Mouse (Mus musculus): ENCODE measurements around the gene Efl1. TPM values are rescaled to one million over a fixed set of nuclear protein-coding genes. Genes with fewer than 3 reads are reported as not detected.

The Efl1 gene
- total and polyA plus RNA-seq, 2 experiments from 2014 or later: 14.1 to 20.6 TPM

DNA sequence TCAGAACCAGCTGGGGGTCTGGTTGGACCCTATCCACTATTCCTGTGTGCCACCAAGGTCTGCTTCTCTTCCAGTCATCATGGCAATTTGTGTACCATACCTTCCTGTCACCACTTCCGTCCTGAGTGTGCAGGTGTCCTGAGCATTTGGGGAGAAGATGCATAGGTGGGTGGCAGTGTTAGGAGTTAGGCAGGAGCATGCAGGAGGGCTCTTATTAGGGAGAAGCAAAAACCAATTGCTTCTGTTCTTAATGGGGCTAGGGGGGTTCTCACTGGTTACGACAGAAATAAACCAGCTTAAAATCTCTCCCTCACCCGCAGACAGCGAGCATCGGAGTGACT is 162.4 kb downstream of the Efl1 start:
- WGBS: 24% methylated on average over 5 of the region's 5 CpGs
- no peak for ATAC-seq
- Histone ChIP-seq H3K9me3 (ENCODE audit: low read length) (no peaks in the 10 kb centered on the region), H3K36me3 (ENCODE audit: insufficient read depth, low read length) (no peaks in the 10 kb centered on the region), H3K4me3 (ENCODE audit: low read length) (peak overlapping the region; percentile 8; the same call in 1 of the 2 replicates), H3K4me2 (ENCODE audit: low read depth, low read length) (peak overlapping the region; percentile 47), H3K27ac (no peak overlapping the region), H3K4me1 (ENCODE audit: insufficient read depth, low read length) (peaks cover 7% of the 10 kb centered on the region), H3K9ac (replicated peaks; ENCODE audit: low read length) (no peak overlapping the region), H3K27me3 (ENCODE audit: insufficient read depth, low read length) (no peaks in the 10 kb centered on the region)
- no peak for DNase-seq (ENCODE audit: low spot score)
- TF ChIP-seq CTCF (IDR thresholded peaks at IDR 0.05; ENCODE audit: low read depth): no peak

- TF ChIP-seq CTCF (IDR thresholded peaks at IDR 0.05; ENCODE audit: low read depth): no peak
- Histone ChIP-seq H3K9me3 (ENCODE audit: low read length) (no peaks in the 10 kb centered on the region), H3K4me1 (ENCODE audit: insufficient read depth, low read length) (peaks cover 7% of the 10 kb centered on the region), H3K27me3 (ENCODE audit: insufficient read depth, low read length) (no peaks in the 10 kb centered on the region), H3K4me3 (ENCODE audit: low read length) (peak overlapping the region; percentile 8; the same call in 1 of the 2 replicates), H3K4me2 (ENCODE audit: low read depth, low read length) (peak overlapping the region; percentile 47), H3K36me3 (ENCODE audit: insufficient read depth, low read length) (no peaks in the 10 kb centered on the region), H3K9ac (replicated peaks; ENCODE audit: low read length) (no peak overlapping the region), H3K27ac (no peak overlapping the region)
- ATAC-seq (peak; percentile 65), DNase-seq (ENCODE audit: low spot score) (peak; percentile 33)
- 13% methylated on average over 19 of the region's 19 CpGs for WGBS
These were observed 162.9 kb downstream of the Efl1 start for GRCm38 (mm10) chr7:82811140-82811851.

- ATAC-seq (no peak), DNase-seq (ENCODE audit: low spot score) (no peak)
- Histone ChIP-seq H3K4me3 (ENCODE audit: low read length) (no peak overlapping the region), H3K4me2 (ENCODE audit: low read depth, low read length) (no peak overlapping the region), H3K27me3 (ENCODE audit: insufficient read depth, low read length) (no peaks in the 10 kb centered on the region), H3K9ac (replicated peaks; ENCODE audit: low read length) (no peak overlapping the region), H3K9me3 (ENCODE audit: low read length) (no peaks in the 10 kb centered on the region), H3K27ac (no peak overlapping the region), H3K4me1 (ENCODE audit: insufficient read depth, low read length) (peaks cover 7% of the 10 kb centered on the region), H3K36me3 (ENCODE audit: insufficient read depth, low read length) (no peaks in the 10 kb centered on the region)
- 82% methylated on average over 19 of the region's 19 CpGs for WGBS
- TF ChIP-seq CTCF (IDR thresholded peaks at IDR 0.05; ENCODE audit: low read depth): no peak
These were observed 164.1 kb downstream of the Efl1 start for GRCm38 (mm10) chr7:82812186-82813155.

GRCm38 (mm10) chr7:82819541-82819940 is 171.1 kb downstream of the Efl1 start:
- no peak overlapping the region for H3K9ac ChIP-seq (replicated peaks; ENCODE audit: low read length)
- H3K4me2 ChIP-seq (ENCODE audit: low read depth, low read length): no peak overlapping the region
- H3K36me3 ChIP-seq (ENCODE audit: insufficient read depth, low read length): no peaks in the 10 kb centered on the region
- H3K9me3 ChIP-seq (ENCODE audit: low read length): no peaks in the 10 kb centered on the region
- no peaks in the 10 kb centered on the region for H3K4me1 ChIP-seq (ENCODE audit: insufficient read depth, low read length)
- no peak for ATAC-seq
- H3K27me3 ChIP-seq (ENCODE audit: insufficient read depth, low read length): no peaks in the 10 kb centered on the region
- no peak for DNase-seq (ENCODE audit: low spot score)
- no peak for TF ChIP-seq CTCF (IDR thresholded peaks at IDR 0.05; ENCODE audit: low read depth)
- no peak overlapping the region for H3K27ac ChIP-seq
- WGBS: 81% methylated on average over 7 of the region's 7 CpGs
- no peak overlapping the region for H3K4me3 ChIP-seq (ENCODE audit: low read length)

GRCm38 (mm10) chr7:82820661-82821060 is 172.2 kb downstream of the Efl1 start:
- Histone ChIP-seq H3K27ac (no peak overlapping the region), H3K9me3 (ENCODE audit: low read length) (no peaks in the 10 kb centered on the region), H3K36me3 (ENCODE audit: insufficient read depth, low read length) (no peaks in the 10 kb centered on the region), H3K27me3 (ENCODE audit: insufficient read depth, low read length) (no peaks in the 10 kb centered on the region), H3K4me3 (ENCODE audit: low read length) (no peak overlapping the region), H3K9ac (replicated peaks; ENCODE audit: low read length) (no peak overlapping the region), H3K4me1 (ENCODE audit: insufficient read depth, low read length) (no peaks in the 10 kb centered on the region), H3K4me2 (ENCODE audit: low read depth, low read length) (no peak overlapping the region)
- TF ChIP-seq CTCF (IDR thresholded peaks at IDR 0.05; ENCODE audit: low read depth): no peak
- no peak for DNase-seq (ENCODE audit: low spot score)
- no peak for ATAC-seq
- 68% methylated on average over 4 of the region's 4 CpGs for WGBS

DNA sequence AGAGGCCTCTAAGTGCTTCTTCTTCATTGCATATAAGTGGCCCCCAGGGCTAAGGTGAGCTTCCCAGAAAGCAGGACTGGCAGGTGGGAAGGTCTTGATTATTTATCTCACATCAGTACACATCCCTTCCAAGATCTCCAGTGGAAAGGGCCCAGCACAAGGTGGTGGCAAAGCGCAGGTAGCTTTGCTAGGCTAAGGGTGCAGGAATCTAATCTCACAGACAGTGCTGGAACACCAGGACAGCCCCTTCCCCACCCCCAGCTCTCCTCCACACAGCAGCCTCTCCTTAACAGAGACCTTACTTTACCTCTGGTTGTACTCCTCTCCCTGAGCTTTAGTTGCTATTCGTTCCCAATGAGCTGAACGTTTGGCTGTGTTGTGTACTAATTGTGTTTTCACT is 173.1 kb downstream of the Efl1 start:
- no peak for DNase-seq (ENCODE audit: low spot score)
- Histone ChIP-seq H3K27me3 (ENCODE audit: insufficient read depth, low read length) (no peaks in the 10 kb centered on the region), H3K4me2 (ENCODE audit: low read depth, low read length) (no peak overlapping the region), H3K27ac (no peak overlapping the region), H3K4me1 (ENCODE audit: insufficient read depth, low read length) (no peaks in the 10 kb centered on the region), H3K4me3 (ENCODE audit: low read length) (no peak overlapping the region), H3K36me3 (ENCODE audit: insufficient read depth, low read length) (no peaks in the 10 kb centered on the region), H3K9me3 (ENCODE audit: low read length) (no peaks in the 10 kb centered on the region), H3K9ac (replicated peaks; ENCODE audit: low read length) (no peak overlapping the region)
- ATAC-seq: no peak
- WGBS: 65% methylated on average over 3 of the region's 3 CpGs
- no peak for TF ChIP-seq CTCF (IDR thresholded peaks at IDR 0.05; ENCODE audit: low read depth)

Data from hindbrain, postnatal 0 days (tissue).